Mouse (Mus musculus) cerebellum, adult 2 months (tissue): ENCODE measurements around the gene Dcxr.

ENCODE experiments used
- CTCF ChIP-seq: fragments of 200-500 bp; IDR thresholded peaks from 2 replicates; pipeline ENCODE4 v1.5.1; 2011; ENCODE audit warnings: low read depth, mild to moderate bottlenecking, control low read depth, low read length, moderate library complexity, borderline replicate concordance; ENCODE audit not compliant: insufficient read depth
- POLR2A ChIP-seq: fragments of 200-500 bp; IDR thresholded peaks from 2 replicates; pipeline ENCODE4 v1.6.1; 2011; ENCODE audit warnings: low read length, control low read depth, borderline replicate concordance; ENCODE audit not compliant: insufficient read depth

- TF ChIP-seq POLR2A (no peak), CTCF (no peak)
Observed at GRCm38 (mm10) chr11:120689365-120689764, 37.7 kb downstream of the Dcxr start.
